Mouse (Mus musculus) natural killer cell, adult 2 months (primary cell): ENCODE results near the gene Tspan2.

ENCODE experiments used
- DNase-seq, 2 experiments: peaks; one replicate each; pipeline ENCODE4 v3.0.0; 2022; ENCODE audit warnings: low spot score in 2 of 2

Gene Tspan2

GRCm38 (mm10) chr3:102733936-102734312 is 405 bp upstream of the Tspan2 start:
- no peak for DNase-seq

GRCm38 (mm10) chr3:102735031-102735558 is 766 bp downstream of the Tspan2 start:
- peak in 1 of 2 experiments; percentile 45 for DNase-seq

DNA sequence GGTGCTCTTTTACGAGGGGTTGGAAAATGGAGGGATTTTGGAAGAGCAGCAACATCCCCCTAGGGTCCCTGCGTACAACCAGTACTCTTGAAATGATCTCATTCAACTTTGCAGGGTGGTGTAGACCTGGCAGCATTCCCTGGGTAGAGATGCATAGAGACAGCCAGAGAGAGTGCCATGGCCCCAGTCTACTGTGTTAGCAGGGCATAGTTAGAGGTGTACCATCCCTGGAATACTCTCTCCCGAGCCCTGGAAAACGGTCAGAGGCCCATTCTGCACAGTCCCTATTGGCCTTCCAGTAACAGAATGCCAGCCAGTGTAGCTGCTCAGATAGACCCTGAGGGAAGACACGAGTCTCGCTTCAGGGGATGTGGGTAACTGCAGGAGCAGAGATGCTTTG is 1.3 kb downstream of the Tspan2 start:
- DNase-seq: no peak

DNA sequence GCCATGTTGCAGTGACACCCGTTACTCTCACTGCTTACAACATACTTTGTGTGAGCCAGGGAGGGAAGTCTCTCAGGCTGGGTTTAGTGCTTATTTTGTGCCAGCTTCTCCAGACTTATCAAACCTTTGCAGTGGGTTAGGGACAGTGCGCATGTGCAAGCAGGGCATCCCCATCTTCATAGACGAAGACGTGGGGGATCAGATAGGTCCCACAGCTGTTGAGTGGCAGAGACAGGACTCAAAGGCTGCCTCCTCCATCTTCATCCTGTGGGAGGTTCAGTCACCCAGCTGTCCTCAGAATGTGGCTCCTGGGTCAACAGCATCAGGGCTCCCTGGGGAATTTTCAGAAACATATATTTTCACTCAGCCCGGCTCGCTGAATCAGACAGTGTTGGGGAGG is 2.1 kb downstream of the Tspan2 start:
- DNase-seq: no peak

DNA sequence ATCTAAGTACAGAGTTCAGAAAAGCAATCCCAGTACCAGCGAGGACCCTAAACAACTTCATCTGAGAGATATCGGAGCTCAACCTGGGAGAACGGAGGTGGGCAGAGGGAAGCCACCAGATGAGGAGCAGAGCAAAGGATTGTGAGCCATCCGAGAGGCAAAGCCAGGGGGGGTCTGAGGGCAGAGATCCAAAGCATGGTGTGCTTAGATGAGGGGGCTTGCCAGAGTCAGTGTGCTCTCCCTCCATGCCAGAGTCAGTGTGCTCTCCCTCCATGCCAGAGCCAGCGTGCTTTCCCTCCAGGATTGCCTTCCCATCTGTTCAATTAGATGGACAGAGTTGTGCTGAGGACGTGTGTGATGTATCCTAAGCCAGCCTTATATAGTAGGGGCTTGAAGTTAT is 2.8 kb downstream of the Tspan2 start:
- no peak for DNase-seq

GRCm38 (mm10) chr3:102738161-102738901 is 4.0 kb downstream of the Tspan2 start:
- DNase-seq: no peak

DNA sequence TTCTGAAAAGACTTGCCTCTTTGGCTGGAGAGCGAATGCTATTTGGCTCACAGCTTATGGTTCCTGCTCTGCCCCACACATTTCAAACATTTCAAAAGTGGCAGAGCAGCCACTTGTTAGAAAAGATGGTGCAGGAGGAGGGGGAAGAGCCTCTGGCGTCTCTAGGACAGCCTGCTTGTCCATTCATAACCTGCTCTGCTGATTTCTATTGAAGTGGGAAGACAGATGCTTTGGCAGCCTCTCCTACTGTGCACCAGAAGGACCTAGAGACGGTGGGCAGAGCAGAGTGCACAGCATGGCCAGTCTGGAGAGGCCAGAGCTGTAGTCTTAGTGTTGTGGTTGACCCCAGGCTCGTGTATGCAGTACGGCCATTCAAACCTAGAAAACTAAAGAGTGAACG is 4.6 kb downstream of the Tspan2 start:
- no peak for DNase-seq

DNA sequence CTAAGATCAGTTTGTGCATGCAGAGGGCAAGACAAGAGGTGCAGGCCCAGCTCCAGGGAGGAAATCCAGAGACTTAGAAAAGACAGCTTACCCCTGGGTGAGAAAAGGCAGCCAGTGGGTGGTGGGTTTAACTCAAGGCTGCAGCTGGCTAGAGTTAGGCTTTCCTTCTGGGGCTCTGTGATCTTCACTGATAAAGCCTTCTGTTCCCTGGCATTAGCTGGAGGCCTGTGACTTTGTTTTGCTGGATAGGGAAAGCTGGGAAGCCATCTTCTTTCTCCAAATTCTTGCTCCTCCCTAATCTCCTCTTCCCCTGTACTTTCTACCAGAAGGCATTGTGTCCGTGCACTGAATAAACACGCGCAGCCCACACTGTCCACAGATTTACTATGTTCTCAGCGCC is 8.4 kb downstream of the Tspan2 start:
- no peak for DNase-seq

- no peak for DNase-seq
Measured at GRCm38 (mm10) chr3:102743202-102743601, 8.9 kb downstream of the Tspan2 start.

DNA sequence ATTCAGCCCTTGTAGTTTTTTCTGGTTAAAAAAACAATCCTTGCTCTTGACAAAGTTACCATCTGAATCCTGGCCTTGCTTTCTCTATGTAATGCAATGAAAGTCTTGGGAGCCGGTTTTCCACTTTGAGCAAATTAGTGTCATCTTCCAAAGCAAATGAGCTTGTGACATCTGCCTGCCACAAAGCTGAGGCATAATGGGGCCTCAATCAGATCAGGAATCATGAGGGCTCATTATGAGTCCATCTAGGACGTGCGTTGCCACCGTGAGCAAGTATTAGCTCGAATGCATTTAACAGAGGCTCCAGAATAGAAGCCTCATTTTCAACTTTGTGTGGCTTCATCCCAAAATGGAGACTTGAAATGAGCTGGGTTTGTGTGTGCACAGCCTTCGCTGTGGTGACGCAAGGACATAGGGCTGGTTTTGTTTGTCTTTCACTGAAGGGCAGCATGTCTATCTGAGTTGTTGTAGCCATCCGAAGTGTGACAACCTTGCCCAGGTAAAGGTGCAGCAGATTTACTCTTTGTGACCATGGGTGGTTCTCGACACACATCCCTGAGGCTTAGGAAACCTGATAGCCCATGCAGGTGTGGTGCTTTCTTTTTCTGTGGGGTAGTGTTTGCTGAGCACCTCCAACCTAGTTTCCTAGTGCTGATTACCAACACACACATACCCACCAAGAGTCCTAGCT is 9.6 kb downstream of the Tspan2 start:
- DNase-seq: no peak

DNA sequence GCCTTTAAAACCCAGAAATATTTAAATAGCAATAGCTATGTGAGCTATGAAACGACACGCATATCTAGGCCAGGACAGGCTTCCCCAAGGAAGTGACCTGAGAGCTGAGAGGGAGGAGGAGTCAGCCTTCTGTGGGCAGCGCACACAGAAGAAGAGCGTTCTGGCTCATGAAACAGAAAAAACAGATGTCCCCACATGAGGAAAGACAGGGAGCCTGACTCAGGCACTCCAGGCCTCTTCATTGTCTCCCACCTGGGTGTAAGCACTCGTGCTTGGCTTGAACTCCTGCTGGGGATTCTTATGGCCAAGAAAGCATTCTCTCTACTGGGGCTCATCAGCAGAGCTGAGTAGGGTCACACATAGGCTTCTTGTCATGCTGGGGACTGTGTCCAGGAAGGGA is 10.3 kb downstream of the Tspan2 start:
- DNase-seq: no peak

DNA sequence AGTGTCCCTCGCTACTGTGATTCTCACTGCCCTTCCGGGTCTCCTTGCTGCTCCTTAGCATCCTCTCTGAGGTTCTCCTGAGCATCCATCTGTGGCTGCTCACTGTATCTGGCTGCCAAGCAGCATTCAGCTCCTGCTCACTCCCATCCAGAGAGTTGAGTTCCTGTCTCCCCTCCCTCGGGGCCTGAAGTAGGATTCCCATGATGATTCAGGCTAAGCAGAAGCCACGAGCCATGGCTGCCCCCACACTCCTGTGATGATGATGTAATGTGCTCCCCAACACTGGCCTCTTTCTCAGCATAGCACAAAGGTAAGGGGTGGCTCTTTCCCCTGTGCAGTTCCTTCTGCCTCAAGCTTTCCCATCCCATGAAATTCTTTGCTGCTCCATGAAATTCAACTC is 11.8 kb downstream of the Tspan2 start:
- no peak for DNase-seq

DNA sequence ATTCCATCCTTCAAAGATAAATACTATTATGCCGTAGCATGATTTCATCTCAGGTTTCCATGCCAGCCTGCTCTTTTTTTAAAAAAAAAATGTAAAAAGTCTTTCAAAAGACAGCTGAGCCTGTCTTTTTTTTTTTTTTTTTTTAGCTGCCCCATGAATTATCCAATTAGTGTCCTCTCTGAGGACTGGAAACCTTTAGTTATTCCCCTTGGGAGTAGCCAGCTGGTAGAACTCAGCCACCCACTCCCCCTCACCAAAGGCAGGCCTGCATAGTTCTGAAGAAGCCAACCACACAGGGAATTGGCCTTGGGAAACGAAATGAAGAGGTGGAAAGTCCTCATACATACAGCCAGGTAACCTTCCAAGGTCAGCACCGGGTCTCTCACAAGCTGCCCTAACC is 13.7 kb downstream of the Tspan2 start:
- DNase-seq: no peak

DNA sequence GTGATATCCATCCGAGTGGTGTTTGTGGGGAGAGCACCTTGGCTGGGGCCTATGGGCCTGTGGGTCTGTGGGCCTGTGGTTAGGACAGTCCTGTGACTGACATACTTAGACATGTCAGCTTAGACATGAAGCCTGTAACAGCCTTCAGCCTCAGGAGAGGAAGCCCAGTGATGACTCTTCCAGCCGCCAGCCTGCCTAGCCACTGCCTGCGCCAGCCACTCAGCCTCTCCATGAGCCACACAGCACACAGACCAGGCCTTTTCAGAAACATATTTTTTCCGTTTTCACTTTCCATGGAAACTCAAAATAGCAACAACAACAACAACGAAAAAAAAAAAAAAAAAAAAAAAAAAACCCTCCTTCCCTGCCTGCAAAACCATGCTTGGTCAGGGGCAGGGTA is 14.4 kb downstream of the Tspan2 start:
- DNase-seq: no peak

DNA sequence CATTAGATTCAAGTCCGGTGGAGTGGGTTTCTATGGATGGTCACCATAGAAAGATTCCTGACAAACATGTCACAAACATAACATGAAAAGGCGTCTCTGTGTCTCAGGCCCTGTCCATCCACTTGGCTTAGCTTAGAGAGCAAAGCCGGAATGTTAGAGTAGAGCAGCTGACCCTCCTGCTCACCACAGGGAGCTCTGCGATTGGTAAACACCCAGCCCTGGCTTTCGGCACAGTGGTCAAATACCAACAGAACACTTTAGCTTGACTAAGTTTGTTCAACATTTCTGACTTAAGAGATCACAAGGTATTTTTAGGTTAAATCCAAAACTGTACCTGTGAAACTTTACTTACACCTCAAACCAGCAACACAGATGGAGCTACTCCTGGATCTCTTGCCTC is 16.8 kb downstream of the Tspan2 start:
- no peak for DNase-seq

GRCm38 (mm10) chr3:102751536-102751935 is 17.2 kb downstream of the Tspan2 start:
- no peak for DNase-seq

DNA sequence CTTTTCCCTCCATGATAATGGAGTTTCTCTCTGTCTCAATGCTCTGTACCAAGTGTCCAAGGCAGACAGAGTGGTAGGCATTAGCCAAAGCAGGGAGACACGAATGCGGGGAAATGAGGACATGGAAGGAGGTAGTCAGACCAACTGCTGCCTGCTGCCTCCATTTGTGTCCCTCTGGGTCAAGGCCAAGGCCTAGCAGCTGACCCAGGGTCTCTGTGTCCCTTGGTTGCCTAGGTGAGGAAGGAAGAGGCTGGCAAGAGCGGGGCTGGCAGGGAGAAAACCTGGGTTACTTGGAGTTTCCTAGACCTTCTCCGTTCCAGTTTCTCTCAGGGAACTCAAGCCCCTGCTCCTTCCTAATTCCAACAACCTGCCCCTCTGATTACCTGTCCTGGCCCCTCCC is 17.7 kb downstream of the Tspan2 start:
- no peak for DNase-seq

GRCm38 (mm10) chr3:102752457-102752856 is 18.1 kb downstream of the Tspan2 start:
- no peak for DNase-seq

DNA sequence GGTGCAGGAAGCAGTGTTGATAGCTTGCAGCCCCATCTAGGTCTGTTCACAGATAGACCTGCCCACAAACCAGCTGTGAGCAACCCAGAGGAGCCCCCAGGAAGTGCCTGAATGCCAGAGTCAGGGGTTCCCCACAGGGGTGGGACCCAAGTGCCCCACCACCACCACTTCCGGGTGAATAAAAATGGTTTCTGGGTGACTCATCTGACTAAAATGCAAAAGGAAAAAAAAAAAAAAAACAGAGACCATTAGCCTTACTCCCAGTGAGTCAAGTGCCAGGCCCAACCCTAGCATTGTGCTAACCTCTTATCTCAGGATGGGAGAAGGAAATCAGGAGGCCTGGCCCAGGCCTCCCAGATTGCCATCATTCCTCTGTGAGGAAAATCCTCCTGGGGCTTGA is 21.5 kb downstream of the Tspan2 start:
- DNase-seq: peak; percentile 82 to 89

GRCm38 (mm10) chr3:102757019-102757418 is 22.7 kb downstream of the Tspan2 start:
- no peak for DNase-seq

- DNase-seq: no peak
Measured at GRCm38 (mm10) chr3:102760236-102760635, 25.9 kb downstream of the Tspan2 start.

- DNase-seq: no peak
Measured at GRCm38 (mm10) chr3:102762388-102762787, 28.1 kb downstream of the Tspan2 start.

DNA sequence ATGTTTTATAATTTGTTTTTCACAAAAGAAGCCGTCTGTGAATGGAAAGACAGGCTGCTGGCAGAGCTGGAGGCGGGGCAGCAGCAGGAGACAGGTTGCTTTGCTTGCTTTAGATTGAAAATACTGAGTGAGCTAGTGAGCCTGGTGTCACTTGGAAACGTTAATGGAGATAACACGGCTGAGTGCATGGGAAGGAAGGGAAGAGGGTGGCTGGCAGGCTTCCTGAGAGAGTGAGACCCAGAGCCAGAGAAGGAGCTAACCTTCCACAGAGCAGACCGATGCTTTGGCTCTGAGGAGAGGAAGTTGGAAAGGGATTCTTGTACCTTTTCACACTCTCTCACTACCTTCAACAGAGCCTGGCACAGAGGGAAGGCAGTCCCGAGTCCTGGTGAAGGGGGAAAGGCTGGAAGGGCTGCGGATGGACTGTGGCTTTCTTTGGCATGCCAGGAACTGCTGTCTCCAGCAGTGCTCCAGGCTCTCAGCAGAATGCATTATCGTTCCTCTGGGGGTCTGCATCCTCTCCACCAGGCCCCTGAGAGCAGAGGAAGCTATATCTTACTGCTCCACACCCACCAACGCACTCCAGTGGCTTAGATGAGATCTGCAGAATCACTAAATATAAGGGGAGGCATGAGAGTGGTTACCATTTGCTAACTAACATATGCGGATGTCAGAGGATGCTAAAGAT is 29.5 kb downstream of the Tspan2 start:
- DNase-seq: no peak
